Mouse (Mus musculus) retina, embryonic 14.5 days (tissue): ENCODE data around the gene Zcchc8.
A peak's percentile ranks its signal among the peaks of the same experiment; 100 is the strongest.
"Not testable (repeated sequence)": the region's sequence is repeated elsewhere in the genome, so short reads cannot be mapped to it uniquely, and the experiment has no call there.

ENCODE experiments used
- DNase-seq: peaks from one replicate; pipeline ENCODE4 v3.0.0-alpha.2; 2015; ENCODE audit warnings: low spot score

Gene Zcchc8

GRCm38 (mm10) chr5:123720328-123721311, at the start of gene Zcchc8:
Zcchc8 (minus strand) TSS chr5:123721100.
- DNase-seq, result peak; percentile 100

GRCm38 (mm10) chr5:123766455-123766854, 45.6 kb upstream of the Zcchc8 start:
- DNase-seq, result not testable (repeated sequence)

- DNase-seq, result no peak
These were observed 44.6 kb upstream of the Zcchc8 start for GRCm38 (mm10) chr5:123765506-123765905.

- DNase-seq, result peak; percentile 100
These were observed 28.5 kb upstream of the Zcchc8 start, which contains the start of the genes Rsrc2 and Kntc1 for GRCm38 (mm10) chr5:123749065-123750064. Rsrc2 (minus strand) TSS chr5:123749414. Kntc1 (plus strand) TSS chr5:123749716.

- peak; percentile 32 for DNase-seq
These were observed 27.6 kb upstream of the Zcchc8 start for GRCm38 (mm10) chr5:123748339-123749064.

- no peak for DNase-seq
These were observed 26.7 kb upstream of the Zcchc8 start for GRCm38 (mm10) chr5:123747604-123748003.

- DNase-seq, result no peak
These were observed 25.4 kb upstream of the Zcchc8 start for GRCm38 (mm10) chr5:123746253-123746652.

GRCm38 (mm10) chr5:123744358-123744757, 23.5 kb upstream of the Zcchc8 start:
- no peak for DNase-seq

GRCm38 (mm10) chr5:123730981-123731380, 10.1 kb upstream of the Zcchc8 start:
- DNase-seq, result no peak

- not testable (repeated sequence) for DNase-seq
These were observed 2.9 kb upstream of the Zcchc8 start for GRCm38 (mm10) chr5:123723816-123724215.

GRCm38 (mm10) chr5:123714622-123715021, 6.3 kb downstream of the Zcchc8 start:
- DNase-seq, result no peak

GRCm38 (mm10) chr5:123713782-123714181, 7.1 kb downstream of the Zcchc8 start:
- DNase-seq, result no peak

- no peak for DNase-seq
These were observed 11.3 kb downstream of the Zcchc8 start for GRCm38 (mm10) chr5:123709571-123709970.

- no peak for DNase-seq
These were observed 12.3 kb downstream of the Zcchc8 start for GRCm38 (mm10) chr5:123708598-123708997.

GRCm38 (mm10) chr5:123700625-123701024, 20.3 kb downstream of the Zcchc8 start:
- DNase-seq, result no peak

- peak; percentile 86 for DNase-seq
These were observed 21.7 kb downstream of the Zcchc8 start for GRCm38 (mm10) chr5:123699198-123699597.

- DNase-seq, result no peak
These were observed 23.9 kb downstream of the Zcchc8 start for GRCm38 (mm10) chr5:123696961-123697360.

- DNase-seq, result no peak
These were observed 24.7 kb downstream of the Zcchc8 start for GRCm38 (mm10) chr5:123696244-123696643.

- no peak for DNase-seq
These were observed 26.4 kb downstream of the Zcchc8 start for GRCm38 (mm10) chr5:123694468-123694867.

GRCm38 (mm10) chr5:123684221-123685144, 36.4 kb downstream of the Zcchc8 start, which contains the start of gene Clip1:
Clip1 (minus strand) TSS chr5:123684618.
- DNase-seq, result peak; percentile 70
